Mouse (Mus musculus): ENCODE measurements around the gene Crygs.
"Not testable (repeated sequence)": the region's sequence is repeated elsewhere in the genome, so short reads cannot be mapped to it uniquely, and the experiment has no call there.

Crygs gene

DNA sequence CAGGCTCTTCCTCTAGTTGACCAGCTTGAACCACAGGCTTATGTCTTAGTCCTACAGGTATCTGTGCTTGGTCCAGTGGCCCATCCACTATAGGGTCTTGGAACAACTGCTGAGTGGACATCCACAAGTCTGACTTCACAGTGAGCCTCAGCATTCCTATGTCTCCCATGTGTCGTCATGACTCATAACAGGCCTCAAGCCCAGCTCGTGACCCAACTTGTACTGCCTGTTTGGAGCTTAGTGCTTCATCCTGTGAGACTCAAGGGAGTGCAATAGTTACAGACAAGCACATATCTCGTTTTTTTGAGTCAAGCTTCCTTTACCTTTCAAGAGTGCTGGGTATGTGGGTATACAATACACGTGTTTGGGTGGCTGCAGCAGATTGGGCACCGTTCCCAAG, 28.7 kb downstream of the Crygs start:
- DNase-seq: no peak

DNA sequence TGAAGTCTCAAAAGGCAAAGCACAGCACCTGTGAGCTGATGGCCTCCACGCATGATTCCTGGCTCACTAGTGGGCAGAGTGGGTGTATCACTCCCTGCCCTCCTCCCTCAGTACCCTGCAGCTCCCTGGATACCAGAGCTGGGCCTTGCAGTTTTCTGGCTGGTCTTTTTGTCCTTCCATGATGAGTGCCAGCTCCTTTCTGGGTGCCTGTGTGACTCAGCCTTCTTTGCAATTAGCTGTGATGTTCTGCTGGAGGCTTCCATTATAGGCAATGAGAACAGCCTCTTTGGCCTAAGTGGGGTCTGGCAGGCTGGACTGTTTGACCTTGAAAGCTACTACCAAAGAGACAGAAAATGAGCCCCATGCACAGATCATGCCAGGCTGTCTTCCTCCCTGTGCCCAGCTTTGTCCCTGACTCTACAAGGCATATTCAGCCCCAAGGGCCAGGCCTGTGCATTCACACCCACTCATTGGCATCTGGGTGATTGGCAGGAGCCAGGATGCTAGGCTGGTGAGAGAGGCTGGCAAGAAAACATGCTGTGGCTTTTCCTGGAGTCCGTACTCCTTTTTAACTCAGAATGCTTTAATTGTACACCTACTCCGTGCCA, 32.0 kb downstream of the Crygs start:
- DNase-seq: no peak

DNA sequence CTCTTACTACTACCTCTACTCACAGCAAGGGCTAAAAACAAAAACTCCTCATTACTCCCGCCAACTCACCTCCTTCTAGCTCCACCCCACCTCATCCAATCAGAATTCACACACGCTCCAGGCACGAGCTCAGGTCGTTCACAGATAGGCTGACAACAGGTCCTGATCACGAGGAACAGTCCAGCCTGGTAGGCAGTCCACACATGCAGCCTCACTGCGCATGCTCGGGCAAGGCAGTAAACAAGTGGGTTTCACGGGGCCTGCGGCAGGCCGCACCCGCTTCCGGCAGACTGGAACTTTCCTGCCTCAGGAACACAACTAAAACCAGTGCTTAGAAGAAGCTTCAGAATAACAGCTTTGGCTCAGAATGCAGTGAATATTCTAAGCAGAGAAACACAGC, 33.1 kb downstream of the Crygs start:
- not testable (repeated sequence) for DNase-seq

DNA sequence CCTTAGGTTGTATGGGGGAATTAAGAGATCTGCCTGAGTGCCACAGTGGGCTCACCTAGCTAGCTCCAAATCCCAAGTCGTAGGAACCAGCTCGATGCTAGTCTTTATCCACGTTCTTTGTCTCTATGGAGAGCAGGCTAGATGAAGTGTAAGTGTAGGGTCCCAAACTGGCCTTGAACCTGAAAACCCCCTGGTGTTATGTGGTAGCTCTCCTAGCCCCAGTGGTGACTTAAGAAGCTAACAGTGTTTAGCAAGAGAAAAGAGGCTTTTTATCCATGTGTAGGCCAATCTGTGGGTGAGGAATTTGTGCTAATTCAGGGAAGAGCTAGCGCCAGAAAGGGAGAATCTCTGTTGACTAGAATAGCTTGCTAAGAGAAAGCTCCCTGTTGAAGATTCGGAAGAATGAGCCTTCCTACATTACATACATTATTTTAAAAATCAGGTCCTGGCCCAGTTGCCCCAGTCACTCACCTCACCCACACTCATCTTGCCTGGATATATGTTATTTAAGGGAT, 35.8 kb downstream of the Crygs start:
- no peak for DNase-seq

DNA sequence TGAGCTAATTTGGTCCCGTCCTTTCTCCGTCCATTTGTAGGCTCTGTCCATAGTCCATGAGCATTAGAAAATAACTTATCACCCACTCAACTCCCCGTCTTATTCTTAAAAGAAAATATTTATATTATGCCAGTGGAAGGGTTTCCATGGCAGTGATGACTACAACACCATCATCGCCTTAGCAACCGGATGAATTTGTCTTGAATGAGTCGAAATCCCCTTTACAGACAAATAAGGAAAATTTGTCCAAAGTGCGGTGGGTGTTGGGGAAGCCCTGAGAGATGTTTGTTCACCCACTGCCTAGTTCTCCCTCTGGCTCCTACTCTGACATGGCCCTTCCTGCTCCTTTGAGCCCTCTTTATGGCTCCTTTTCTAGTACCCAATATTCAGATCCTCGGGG, 42.7 kb downstream of the Crygs start:
- no peak for DNase-seq

DNA sequence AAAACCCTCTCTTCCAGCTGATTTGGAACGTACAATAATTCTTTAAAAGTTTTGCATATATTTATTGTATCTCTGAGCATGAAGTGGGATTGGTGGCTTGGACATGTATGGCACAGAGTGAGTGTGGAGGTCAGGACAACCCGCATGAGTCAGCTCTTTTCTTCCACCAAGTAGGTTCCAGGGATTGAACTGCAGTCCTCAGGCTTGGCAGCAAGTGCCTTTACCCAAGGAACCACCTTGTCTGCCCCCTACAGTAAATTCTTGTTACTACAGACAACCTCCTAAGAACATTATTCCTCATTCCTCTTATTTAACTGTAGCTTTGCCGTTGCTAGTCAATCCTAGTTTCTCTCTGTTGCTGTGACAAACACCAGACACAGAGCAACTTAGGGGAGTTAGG, 44.0 kb downstream of the Crygs start:
- DNase-seq: no peak

DNA sequence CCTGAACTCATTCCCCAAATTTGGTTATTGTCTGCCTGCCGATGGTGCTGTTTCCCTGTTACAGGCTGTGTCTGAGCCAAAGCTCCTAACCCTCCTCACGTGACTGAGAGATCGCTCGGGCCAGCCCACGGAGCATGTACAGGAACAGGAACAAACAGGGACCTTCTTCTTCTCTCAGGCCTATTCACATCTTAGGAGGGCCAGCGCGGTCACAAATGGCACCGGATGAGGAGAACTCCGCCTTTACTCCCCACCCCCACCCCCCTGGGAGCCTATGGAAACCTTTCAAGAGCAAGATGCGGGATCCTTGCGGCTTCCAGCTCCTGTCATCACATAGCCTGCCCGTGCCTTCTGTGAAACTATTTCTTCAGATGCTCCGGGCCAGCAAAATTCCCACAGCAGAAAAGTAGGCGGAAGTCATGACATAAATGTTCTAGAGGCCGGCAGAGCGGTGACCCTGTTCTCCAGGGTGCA, 44.6 kb downstream of the Crygs start:
- no peak for DNase-seq

DNA sequence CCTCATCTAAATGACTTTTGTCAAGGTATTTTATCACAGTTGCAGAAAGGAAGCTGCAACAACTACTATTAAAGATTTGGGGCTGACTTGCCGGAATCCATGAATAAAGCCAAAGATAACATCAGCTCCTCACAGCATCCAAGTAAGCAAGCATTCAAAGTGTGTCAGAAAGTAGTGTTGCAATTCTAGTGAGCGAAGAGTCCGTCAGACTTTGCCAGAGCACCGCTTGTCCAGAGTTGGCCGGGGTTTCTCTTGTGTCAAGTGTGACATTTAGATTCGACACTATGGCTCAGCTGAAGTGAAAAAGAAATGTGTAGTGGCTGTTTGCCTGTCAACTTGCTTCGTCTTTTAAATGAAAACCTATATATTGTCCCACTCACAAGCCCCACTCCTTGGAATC, 45.8 kb downstream of the Crygs start:
- no peak for DNase-seq
